Mouse (Mus musculus) brain, embryonic 14.5 days (tissue): ENCODE results near the gene Pcca.

Source experiments
- CTCF ChIP-seq: fragments of 200-500 bp; IDR thresholded peaks from 2 replicates; pipeline ENCODE4 v1.5.1; 2012; ENCODE audit warnings: inconsistent platforms, mild to moderate bottlenecking, moderate library complexity, borderline replicate concordance; ENCODE audit not compliant: insufficient read depth, insufficient read length; ENCODE audit errors: extremely low read depth
- POLR2A ChIP-seq: fragments of 200-500 bp; IDR thresholded peaks from 2 replicates; pipeline ENCODE4 v1.6.1; 2012; ENCODE audit warnings: mild to moderate bottlenecking, inconsistent platforms, borderline replicate concordance; ENCODE audit not compliant: poor library complexity, insufficient read depth, insufficient read length, severe bottlenecking; ENCODE audit errors: extremely low read depth

DNA sequence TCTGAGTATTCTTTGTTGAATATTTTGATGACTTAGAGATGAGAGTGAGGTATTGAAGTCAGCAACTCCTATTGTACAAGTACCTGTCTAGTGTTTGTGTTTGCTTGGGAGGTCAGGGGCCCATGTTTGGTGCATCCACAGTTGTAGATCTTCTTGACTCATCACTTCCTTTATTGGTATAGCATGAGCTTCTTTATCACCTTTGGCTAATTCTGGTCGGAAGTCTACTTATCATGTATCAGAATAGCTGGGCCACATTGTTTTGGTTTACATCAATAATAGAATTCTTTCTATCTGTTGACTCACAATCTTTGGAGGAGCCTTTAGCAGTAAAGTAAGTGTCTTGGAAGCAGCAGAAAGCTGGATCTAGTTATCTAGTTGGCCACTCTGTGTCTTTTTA, 108.3 kb downstream of the Pcca start:
- TF ChIP-seq CTCF: no peak
- no peak for TF ChIP-seq POLR2A
